Mouse (Mus musculus) myocyte (in vitro differentiated cells): ENCODE measurements around the gene Rab4a. TPM values are rescaled to one million over a fixed set of nuclear protein-coding genes. Genes with fewer than 3 reads are reported as not detected.
A peak's percentile ranks its signal among the peaks of the same experiment; 100 is the strongest.

ENCODE experiments used
- H3K27me3 ChIP-seq: one replicate; pipeline ENCODE4 v1.6.1; 2011; ENCODE audit not compliant: control insufficient read depth, insufficient read depth, insufficient read length
- H3K36me3 ChIP-seq: one replicate; pipeline ENCODE4 v1.6.1; 2011; ENCODE audit not compliant: control insufficient read depth, insufficient read depth
- H3K4me2 ChIP-seq: one replicate; pipeline ENCODE4 v1.6.1; 2011; ENCODE audit warnings: low read depth, control low read depth
- H3K4me3 ChIP-seq: one replicate; pipeline ENCODE4 v1.5.1; 2011; ENCODE audit warnings: mild to moderate bottlenecking, control low read depth, moderate library complexity
- H3K79me2 ChIP-seq: one replicate; pipeline ENCODE4 v1.6.1; 2011; ENCODE audit not compliant: control insufficient read depth, insufficient read depth
- H3ac ChIP-seq: one replicate; pipeline ENCODE4 v1.6.1; 2011; ENCODE audit not compliant: control insufficient read depth, insufficient read length
- CEBPB ChIP-seq: IDR thresholded peaks from 2 replicates; pipeline ENCODE4 v1.6.1; 2011; ENCODE audit warnings: mild to moderate bottlenecking, moderate library complexity; ENCODE audit not compliant: poor library complexity, insufficient read depth, severe bottlenecking
- E2F4 ChIP-seq: IDR thresholded peaks from one replicate; pipeline ENCODE4 v1.6.1; 2011; ENCODE audit warnings: mild to moderate bottlenecking, control low read depth, moderate library complexity; ENCODE audit not compliant: insufficient read depth
- MAX ChIP-seq: IDR thresholded peaks from one replicate; pipeline ENCODE4 v1.6.1; 2011; ENCODE audit warnings: low read depth, mild to moderate bottlenecking, control low read depth
- MYOD1 ChIP-seq, 3 experiments: IDR thresholded peaks; one replicate each; pipeline ENCODE4 v1.6.1; 2011; ENCODE audit warnings: control low read depth in 2 of 3, low read depth in 2 of 3, mild to moderate bottlenecking in 2 of 3, moderate library complexity in 1 of 3; ENCODE audit not compliant: insufficient read length in 2 of 3, control insufficient read depth in 1 of 3
- MYOG ChIP-seq, 3 experiments: IDR thresholded peaks; one replicate each; pipeline ENCODE4 v1.6.1; 2011; ENCODE audit warnings: control low read depth in 2 of 3, low read depth in 2 of 3, mild to moderate bottlenecking in 2 of 3; ENCODE audit not compliant: insufficient read length in 2 of 3, control insufficient read depth in 1 of 3, insufficient read depth in 1 of 3
- POLR2A ChIP-seq: IDR thresholded peaks from one replicate; pipeline ENCODE4 v1.6.1; 2011; ENCODE audit warnings: low read depth, mild to moderate bottlenecking, control low read depth, moderate library complexity; ENCODE audit not compliant: insufficient read length
- POLR2AphosphoS2 ChIP-seq: IDR thresholded peaks from one replicate; pipeline ENCODE4 v1.6.1; 2011; ENCODE audit warnings: low read depth, control low read depth; ENCODE audit not compliant: insufficient read length
- REST ChIP-seq: IDR thresholded peaks from one replicate; pipeline ENCODE4 v1.6.1; 2011; ENCODE audit warnings: mild to moderate bottlenecking, control low read depth, moderate library complexity; ENCODE audit not compliant: insufficient read depth, insufficient read length
- SRF ChIP-seq: IDR thresholded peaks from one replicate; pipeline ENCODE4 v1.6.1; 2011; ENCODE audit warnings: low read depth; ENCODE audit not compliant: control insufficient read depth, insufficient read length
- TCF12 ChIP-seq: IDR thresholded peaks from one replicate; pipeline ENCODE4 v1.6.1; 2011; ENCODE audit warnings: mild to moderate bottlenecking, control low read depth; ENCODE audit not compliant: poor library complexity, insufficient read depth, severe bottlenecking
- TCF3 ChIP-seq: IDR thresholded peaks from one replicate; pipeline ENCODE4 v1.6.1; 2011; ENCODE audit warnings: low read depth, control low read depth; ENCODE audit not compliant: insufficient read length
- USF1 ChIP-seq: IDR thresholded peaks from one replicate; pipeline ENCODE4 v1.6.1; 2011; ENCODE audit warnings: low read depth, mild to moderate bottlenecking, control low read depth, moderate library complexity
- polyA plus RNA-seq: library from polyadenylated mRNA; unstranded; fragments of >200 nt; fragmentation: generic; extraction: Trizol; gene quantifications from one replicate; pipeline ENCODE4 v1.2.1, GENCODE M21; 2012; ENCODE audit warnings: missing spikeins

Rab4a gene
- polyA plus RNA-seq, 1 experiment = 24.0 TPM

GRCm38 (mm10) chr8:123882412-123882811 is 76.6 kb downstream of the Rab4a start:
- H3K27me3 ChIP-seq = no peaks in the 10 kb centered on the region
- peak overlapping the region; percentile 46 for H3K4me2 ChIP-seq
- no peak overlapping the region for H3K4me3 ChIP-seq
- H3K79me2 ChIP-seq = no peaks in the 10 kb centered on the region
- no peak overlapping the region for H3ac ChIP-seq
- H3K36me3 ChIP-seq = no peaks in the 10 kb centered on the region
- TF ChIP-seq SRF (no peak), POLR2A (peak; percentile 12), MYOD1 (IDR thresholded peaks at IDR 0.05; ENCODE audit: control insufficient read depth in 1 of 3, insufficient read length in 2 of 3, low read depth in 2 of 3) (peak in 2 of 3 experiments; percentile 55 to 82), E2F4 (no peak), TCF12 (no peak), CEBPB (no peak), MYOG (IDR thresholded peaks at IDR 0.05; ENCODE audit: control insufficient read depth in 1 of 3, insufficient read depth in 1 of 3, insufficient read length in 2 of 3, low read depth in 2 of 3) (peak in 1 of 3 experiments; percentile 77)

GRCm38 (mm10) chr8:123883094-123883493 is 77.3 kb downstream of the Rab4a start:
- no peaks in the 10 kb centered on the region for H3K36me3 ChIP-seq
- TF ChIP-seq SRF = peak; percentile 75
- TF ChIP-seq USF1 = no peak
- TF ChIP-seq TCF12 = peak; percentile 86
- TF ChIP-seq CEBPB = no peak
- no peak for TF ChIP-seq POLR2AphosphoS2
- TF ChIP-seq MAX = no peak
- peak; percentile 97 for TF ChIP-seq TCF3
- no peak for TF ChIP-seq E2F4
- TF ChIP-seq REST = no peak
- TF ChIP-seq POLR2A = peak; percentile 11
- peak; percentile 27 to 100 (median 96) for TF ChIP-seq MYOD1 (IDR thresholded peaks at IDR 0.05; ENCODE audit: control insufficient read depth in 1 of 3, insufficient read length in 2 of 3, low read depth in 2 of 3)
- TF ChIP-seq MYOG (IDR thresholded peaks at IDR 0.05; ENCODE audit: control insufficient read depth in 1 of 3, insufficient read depth in 1 of 3, insufficient read length in 2 of 3, low read depth in 2 of 3) = peak; percentile 98 to 100 (median 99)
- no peak overlapping the region for H3ac ChIP-seq
- H3K4me3 ChIP-seq = no peak overlapping the region
- H3K4me2 ChIP-seq = peak overlapping the region; percentile 79
- H3K79me2 ChIP-seq = no peaks in the 10 kb centered on the region
- H3K27me3 ChIP-seq = no peaks in the 10 kb centered on the region

Other genes starting within 250 kb of the Rab4a start
- gene Rhou, start 152.1 kb upstream of the Rab4a start, polyA plus RNA-seq = 11.8 TPM
- gene Ccsap, start 54.2 kb downstream of the Rab4a start, polyA plus RNA-seq = 2.3 TPM
- 9,007 TPM for gene Acta1, start 88.8 kb downstream of the Rab4a start, polyA plus RNA-seq
- 11.7 TPM for gene Nup133, start 143.3 kb downstream of the Rab4a start, polyA plus RNA-seq
- gene Abcb10, start 177.1 kb downstream of the Rab4a start, polyA plus RNA-seq = 11.0 TPM
- 16.0 TPM for gene Taf5l, start 215.4 kb downstream of the Rab4a start, polyA plus RNA-seq
- 5.6 TPM for gene Urb2, start 215.5 kb downstream of the Rab4a start, polyA plus RNA-seq